Mouse (Mus musculus): ENCODE data around the gene Gm20075. TPM values are rescaled to one million over a fixed set of nuclear protein-coding genes. Genes with fewer than 3 reads are reported as not detected.

The Gm20075 gene
- total RNA-seq, 2 experiments from 2014 or later, result 12.6 to 13.4 TPM

Other genes starting within 250 kb of the Gm20075 start
- 1 to 10 TPM; 3.0 TPM for gene Iqgap2, start 189.5 kb downstream of the Gm20075 start, total RNA-seq (2021)
- not detected for gene Gm17190, start 678 bp upstream of the Gm20075 start, total RNA-seq (2021)
- gene Sv2c, start 51.2 kb upstream of the Gm20075 start, total RNA-seq (2021), result under 1 TPM; 0.16 to 0.17 TPM